Mouse (Mus musculus) thymus, adult 2 months (tissue): Measurements from ENCODE around the gene Robo2. TPM values are rescaled to one million over a fixed set of nuclear protein-coding genes. Genes with fewer than 3 reads are reported as not detected.
A peak's percentile ranks its signal among the peaks of the same experiment; 100 is the strongest.

Experiments
- DNase-seq: peaks from one replicate; pipeline ENCODE4 v3.0.0; 2021
- H3K27ac ChIP-seq: fragments of 200-500 bp; 2 replicates; pipeline ENCODE4 v1.5.1; 2012; ENCODE audit warnings: low read length, control low read depth; ENCODE audit not compliant: control insufficient read depth, insufficient read depth
- H3K27me3 ChIP-seq: fragments of 200-500 bp; 2 replicates; pipeline ENCODE4 v1.6.1; 2012; ENCODE audit warnings: mild to moderate bottlenecking, low read length, moderate library complexity, mixed read lengths; ENCODE audit not compliant: control insufficient read depth, insufficient read depth
- H3K36me3 ChIP-seq: fragments of 200-500 bp; 2 replicates; pipeline ENCODE4 v1.6.1; 2012; ENCODE audit warnings: mild to moderate bottlenecking, low read length, moderate library complexity; ENCODE audit not compliant: control insufficient read depth, insufficient read depth
- H3K4me1 ChIP-seq: fragments of 200-500 bp; replicated peaks from 2 replicates; pipeline ENCODE4 v1.6.1; 2012; ENCODE audit warnings: low read length; ENCODE audit not compliant: control insufficient read depth, insufficient read depth
- H3K4me3 ChIP-seq: fragments of 200-500 bp; 2 replicates; pipeline ENCODE4 v1.5.1; 2012; ENCODE audit warnings: mild to moderate bottlenecking, low read length, control low read depth, moderate library complexity; ENCODE audit not compliant: control insufficient read depth, insufficient read depth
- CTCF ChIP-seq: fragments of 200-500 bp; IDR thresholded peaks from 2 replicates; pipeline ENCODE4 v1.5.1; 2012; ENCODE audit warnings: mild to moderate bottlenecking, control low read depth, low read length, moderate library complexity, borderline replicate concordance; ENCODE audit not compliant: control insufficient read depth, poor library complexity, insufficient read depth; ENCODE audit errors: extremely low read depth
- POLR2A ChIP-seq: fragments of 200-500 bp; IDR thresholded peaks from 2 replicates; pipeline ENCODE4 v1.6.1; 2012; ENCODE audit warnings: mild to moderate bottlenecking, low read length, control low read depth, moderate library complexity; ENCODE audit not compliant: control insufficient read depth, poor library complexity, insufficient read depth; ENCODE audit errors: extremely low read depth
- WGBS: fragments of 180-500 bp; shearing (Covaris S2); methylation state at CpG from one replicate; pipeline ENCODE4 v1.1.7; 2018; 5-methylcytosine and 5-hydroxymethylcytosine counted together
- polyA plus RNA-seq: library from polyadenylated mRNA; depleted of rRNA; stranded (reverse); fragments of >200 nt; gene quantifications from 2 replicates; pipeline ENCODE4 v1.2.3, GENCODE M21; 2012; rRNA removed

Robo2 gene
- 2.1 and 2.2 TPM in 2 replicates for polyA plus RNA-seq

- WGBS = 4% methylated on average over 43 of the region's 43 CpGs
- Histone ChIP-seq H3K27ac (no peak within 1 kb of the TSS), H3K4me3 (peak within 1 kb of the TSS; percentile 11; the same call in 1 of the 2 replicates), H3K4me1 (no peaks in the 10 kb centered on the region), H3K27me3 (no peaks in the 10 kb centered on the region; the same call in 1 of the 2 replicates), H3K36me3 (no peaks in the 10 kb centered on the region)
- DNase-seq = no peak
- TF ChIP-seq POLR2A (no peak), CTCF (no peak)
Observed at GRCm38 (mm10) chr16:74411481-74412251, at the start of gene Robo2. Gene Robo2 (minus strand): TSS chr16:74411825.

- no peak for TF ChIP-seq POLR2A
- no peak for TF ChIP-seq CTCF
- H3K4me1 ChIP-seq = no peaks in the 10 kb centered on the region
- H3K27me3 ChIP-seq = no peaks in the 10 kb centered on the region
- no peak for DNase-seq
- H3K4me3 ChIP-seq = no peak overlapping the region
- H3K36me3 ChIP-seq = no peaks in the 10 kb centered on the region
- 89% methylated on average over 3 of the region's 3 CpGs for whole genome bisulfite sequencing
- H3K27ac ChIP-seq = no peak overlapping the region
Observed at GRCm38 (mm10) chr16:74458138-74458537, 46.5 kb upstream of the Robo2 start.

GRCm38 (mm10) chr16:74457736-74458135 lies 46.1 kb upstream of the Robo2 start:
- no peaks in the 10 kb centered on the region for H3K27me3 ChIP-seq
- H3K4me3 ChIP-seq = no peak overlapping the region
- no peaks in the 10 kb centered on the region for H3K4me1 ChIP-seq
- no peak overlapping the region for H3K27ac ChIP-seq
- no peak for TF ChIP-seq POLR2A
- no peak for TF ChIP-seq CTCF
- no peaks in the 10 kb centered on the region for H3K36me3 ChIP-seq
- no peak for DNase-seq
- 90% methylated on average over 8 of the region's 8 CpGs for WGBS

GRCm38 (mm10) chr16:74456808-74457470 lies 45.3 kb upstream of the Robo2 start:
- Histone ChIP-seq H3K27me3 (no peaks in the 10 kb centered on the region), H3K4me1 (no peaks in the 10 kb centered on the region), H3K27ac (no peak overlapping the region), H3K36me3 (no peaks in the 10 kb centered on the region), H3K4me3 (no peak overlapping the region)
- 89% methylated on average over 5 of the region's 5 CpGs for WGBS
- DNase-seq = no peak
- no peak for TF ChIP-seq CTCF
- no peak for TF ChIP-seq POLR2A

DNA sequence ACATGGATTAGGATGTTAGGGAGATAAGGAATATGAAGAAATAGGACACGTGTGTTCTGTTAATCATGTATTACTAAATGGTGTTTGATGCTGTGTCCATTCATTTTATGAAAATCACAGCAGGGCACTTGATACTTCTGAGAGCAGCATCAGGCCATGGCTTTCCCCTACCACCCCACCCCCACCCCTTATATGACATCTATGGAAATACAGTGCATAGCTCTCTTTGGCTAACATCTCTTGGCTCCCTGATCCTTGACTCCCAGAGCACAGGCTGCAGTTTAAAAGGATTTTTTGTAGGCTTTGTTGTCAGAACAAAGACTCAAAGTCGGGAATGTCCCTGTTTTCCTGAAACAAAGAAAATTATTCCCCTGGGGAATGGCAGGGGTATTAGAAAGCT lies 43.6 kb upstream of the Robo2 start:
- WGBS = 62% methylated on average over 2 of the region's 2 CpGs

DNA sequence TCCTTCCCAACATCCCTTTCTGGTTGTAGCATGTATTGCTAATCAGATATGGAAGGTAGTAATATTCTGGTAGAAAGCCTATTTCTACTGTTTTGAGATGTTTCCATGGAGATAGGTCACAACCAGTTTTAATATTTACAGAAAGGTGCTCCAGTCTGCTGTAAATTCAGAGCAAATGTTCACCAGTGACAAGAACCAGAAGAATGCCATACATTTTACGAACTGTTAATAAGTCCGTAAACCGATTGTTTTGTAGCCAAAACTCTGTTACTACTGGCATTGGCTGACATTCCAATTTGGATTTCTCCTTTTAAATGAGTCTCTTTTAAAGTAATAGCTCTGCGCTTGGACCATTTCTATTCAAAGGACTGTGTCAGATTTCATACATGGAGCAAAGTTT lies 36.4 kb upstream of the Robo2 start:
- Histone ChIP-seq H3K27ac (no peak overlapping the region), H3K4me1 (no peaks in the 10 kb centered on the region), H3K36me3 (no peaks in the 10 kb centered on the region), H3K4me3 (no peak overlapping the region), H3K27me3 (no peaks in the 10 kb centered on the region)
- DNase-seq = no peak
- 96% methylated on average over 4 of the region's 4 CpGs for WGBS
- TF ChIP-seq POLR2A = no peak
- TF ChIP-seq CTCF = no peak

More for the DNA sequence above, 43.6 kb upstream of the Robo2 start:
- no peak for DNase-seq
- Histone ChIP-seq H3K4me3 (no peak overlapping the region), H3K27me3 (no peaks in the 10 kb centered on the region), H3K4me1 (no peaks in the 10 kb centered on the region), H3K27ac (no peak overlapping the region), H3K36me3 (no peaks in the 10 kb centered on the region)
- no peak for TF ChIP-seq POLR2A
- TF ChIP-seq CTCF = no peak

DNA sequence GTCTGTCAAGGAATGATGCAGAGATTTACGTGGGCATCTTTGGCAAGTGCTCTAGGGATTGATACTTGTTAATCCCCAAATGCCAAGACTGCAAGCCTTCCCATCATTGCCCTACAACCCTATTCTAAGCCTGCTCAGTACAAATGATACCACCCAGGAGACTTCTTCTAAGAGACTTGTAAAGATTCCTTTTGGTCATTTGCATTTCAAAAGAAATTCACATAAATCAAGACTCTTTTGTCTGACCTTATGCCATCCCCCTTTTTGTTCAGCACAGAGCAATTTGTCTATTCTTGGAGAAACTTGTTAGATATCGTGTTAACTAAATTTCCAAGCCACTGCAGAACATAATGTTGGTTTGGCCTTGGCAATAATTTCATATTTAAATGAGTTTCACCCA lies 15.4 kb upstream of the Robo2 start:
- no peaks in the 10 kb centered on the region for H3K4me1 ChIP-seq
- WGBS = 69% methylated on average over 2 of the region's 2 CpGs
- TF ChIP-seq POLR2A (no peak), CTCF (no peak)
- H3K27ac ChIP-seq = no peak overlapping the region
- DNase-seq = no peak
- no peaks in the 10 kb centered on the region for H3K36me3 ChIP-seq
- H3K4me3 ChIP-seq = no peak overlapping the region
- H3K27me3 ChIP-seq = no peaks in the 10 kb centered on the region
